Comparison of ENCODE assay signal across 8 mouse cellular contexts in the genomic region with DNA sequence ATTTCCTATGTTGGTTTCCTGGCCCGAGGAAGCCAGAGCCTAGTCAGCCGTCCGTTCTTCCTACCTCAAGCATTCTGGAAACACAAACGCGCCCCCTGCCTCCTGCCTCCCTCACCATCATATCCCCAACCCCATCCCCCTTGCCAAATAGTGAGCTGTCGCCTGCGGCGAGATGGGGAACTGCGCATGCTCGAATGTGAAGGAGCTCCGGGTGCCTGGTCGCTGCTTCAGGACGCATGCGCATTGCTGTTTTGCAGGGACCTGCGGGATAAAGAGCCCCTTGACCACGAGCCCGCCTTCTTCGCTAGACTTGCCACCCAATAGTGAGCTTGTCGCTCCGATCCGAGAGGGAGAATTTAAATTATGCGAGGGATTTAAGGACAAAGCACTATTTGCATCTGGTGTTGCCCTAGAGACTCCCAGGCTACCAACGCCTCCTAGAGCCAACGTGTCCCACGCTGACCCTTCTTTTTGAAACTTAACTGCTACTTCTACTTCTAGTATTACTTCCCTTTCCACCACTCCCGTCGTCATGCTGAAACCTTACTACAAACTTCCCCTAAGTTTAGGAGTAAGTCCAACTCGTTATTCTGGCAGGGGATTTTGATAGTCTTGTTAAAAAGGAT. TPM values are rescaled to one million over a fixed set of nuclear protein-coding genes. Genes with fewer than 3 reads are reported as not detected.
DNase-seq lines count a peak whose midpoint lies in the region; ATAC-seq lines count a peak whose summit lies in the region.

No protein-coding gene starts in this region.

- DNase-seq in WW6 (ENCODE audit: low read depth, low spot score) = peak; percentile 99
- DNase-seq in cerebellum, postnatal 36 days = peak; percentile 94 to 95
- DNase-seq in frontal cortex, postnatal 36 days (ENCODE audit: low spot score in 2 of 2) = peak; percentile 94 to 95
- DNase-seq in layer of hippocampus, postnatal 36 days = peak; percentile 94 to 95
- DNase-seq in lung, postnatal 25 days (ENCODE audit: low spot score) = peak; percentile 96
- peak; percentile 88 for DNase-seq in retina, adult 2 months (ENCODE audit: low read depth, low spot score)
- DNase-seq in thymus, postnatal 25 days = peak; percentile 93

- ATAC-seq in hindbrain, embryonic 15.5 days (ENCODE audit: low FRiP score, low read depth) = peak; percentile 89

- H3K36me3 ChIP-seq in hindbrain, embryonic 15.5 days = no peaks in the 10 kb centered on the region

- peaks cover 25% of the 10 kb centered on the region for H3K4me1 ChIP-seq in hindbrain, embryonic 15.5 days (replicated peaks)

- WGBS in hindbrain, embryonic 15.5 days = 0% methylated on average over 28 of the region's 28 CpGs

- peak overlapping the region; percentile 73 for H3K9ac ChIP-seq in hindbrain, embryonic 15.5 days

- peak overlapping the region; percentile 60 for H3K4me3 ChIP-seq in hindbrain, embryonic 15.5 days

- peak overlapping the region; percentile 88 for H3K4me2 ChIP-seq in hindbrain, embryonic 15.5 days

- H3K27me3 ChIP-seq in hindbrain, embryonic 15.5 days = no peaks in the 10 kb centered on the region

- no peaks in the 10 kb centered on the region for H3K9me3 ChIP-seq in hindbrain, embryonic 15.5 days

- peak overlapping the region; percentile 98 for H3K27ac ChIP-seq in hindbrain, embryonic 15.5 days (replicated peaks)

RNA-seq across cellular contexts. Expression of a gene that starts 0.8 kb away (rescaled TPM):
- polyA plus RNA-seq in hindbrain, embryonic 15.5 days (2015; fragmentation: Nextera tagmentation; extraction: Ambion mirVana) = 222 and 230 TPM in 2 replicates
- total RNA-seq in layer of hippocampus, postnatal 36 days (2021) = 100 to 1,000 TPM; 165 to 167 TPM

RNA-seq across cellular contexts. Expression of a gene that starts 30.2 kb away (rescaled TPM):
- 137 and 140 TPM in 2 replicates for polyA plus RNA-seq in hindbrain, embryonic 15.5 days (2015; fragmentation: Nextera tagmentation; extraction: Ambion mirVana)
- 10 to 100 TPM; 71.5 to 73.1 TPM for total RNA-seq in layer of hippocampus, postnatal 36 days (2021)

Comparison
In these comparisons a context has a peak if more than half of its experiments do, and no peak if none do; other contexts are left out.
1. Peak in every context shown above with its lines: DNase-seq, ATAC-seq, H3K4me3 ChIP-seq and H3K27ac ChIP-seq.